Mouse (Mus musculus) ES-E14 (cell line): ENCODE measurements around the gene Dnaic2. TPM values are rescaled to one million over a fixed set of nuclear protein-coding genes. Genes with fewer than 3 reads are reported as not detected.

Experiments
- DNase-seq: peaks from one replicate; pipeline ENCODE4 v3.0.0-alpha.2; 2013; ENCODE audit warnings: low read depth, low spot score
- H3K27ac ChIP-seq: 2 replicates; pipeline ENCODE4 v1.5.1; 2012; ENCODE audit warnings: low read depth, mild to moderate bottlenecking, low read length, moderate library complexity, mixed read lengths; ENCODE audit not compliant: poor library complexity, insufficient read depth, severe bottlenecking
- H3K36me3 ChIP-seq: 2 replicates; pipeline ENCODE4 v1.6.1; 2012; ENCODE audit warnings: mild to moderate bottlenecking, low read length, moderate library complexity, mixed read lengths; ENCODE audit not compliant: control insufficient read depth, poor library complexity, insufficient read depth, severe bottlenecking
- H3K4me1 ChIP-seq, 2 experiments: fragments of 150-350 bp in 1 of 2; sonication (generic) in 1 of 2; 2 replicates each; pipeline ENCODE4 v1.6.1; 2012; ENCODE audit warnings: low read length in 2 of 2, mild to moderate bottlenecking in 1 of 2, mixed read lengths in 1 of 2; ENCODE audit not compliant: control insufficient read depth in 2 of 2, insufficient read depth in 2 of 2, poor library complexity in 1 of 2
- H3K4me3 ChIP-seq, 2 experiments: fragments of 150-350 bp in 1 of 2; sonication (generic) in 1 of 2; 2 replicates each; pipeline ENCODE4 v1.5.1; 2012; ENCODE audit warnings: low read length in 2 of 2, low read depth in 1 of 2, mild to moderate bottlenecking in 1 of 2, mixed read lengths in 1 of 2; ENCODE audit not compliant: insufficient read depth in 1 of 2, poor library complexity in 1 of 2, severe bottlenecking in 1 of 2
- H3K9ac ChIP-seq: 2 replicates; pipeline ENCODE4 v1.6.1; 2012; ENCODE audit warnings: low read depth, mild to moderate bottlenecking, low read length, mixed read lengths; ENCODE audit not compliant: poor library complexity, insufficient read depth, severe bottlenecking
- H3K9me3 ChIP-seq: fragments of 150-350 bp; sonication (generic); 2 replicates; pipeline ENCODE4 v1.6.1; 2012; ENCODE audit warnings: low read depth, mild to moderate bottlenecking, low read length; ENCODE audit not compliant: control insufficient read depth, insufficient read depth
- CHD2 ChIP-seq: IDR thresholded peaks from 2 replicates; pipeline ENCODE4 v1.6.1; 2014; ENCODE audit warnings: mild to moderate bottlenecking, low read depth, low read length, inconsistent platforms
- HCFC1 ChIP-seq: IDR thresholded peaks from 2 replicates; pipeline ENCODE4 v1.6.1; 2012; ENCODE audit warnings: low read length, inconsistent platforms, borderline replicate concordance; ENCODE audit not compliant: insufficient read depth
- MAFK ChIP-seq: IDR thresholded peaks from 2 replicates; pipeline ENCODE4 v1.6.1; 2014; ENCODE audit warnings: mild to moderate bottlenecking, low read depth, low read length, inconsistent platforms; ENCODE audit not compliant: insufficient read depth
- ZC3H11A ChIP-seq: IDR thresholded peaks from 2 replicates; pipeline ENCODE4 v1.6.1; 2012; ENCODE audit warnings: low read depth, mild to moderate bottlenecking, inconsistent platforms, low read length, borderline replicate concordance
- ZNF384 ChIP-seq: IDR thresholded peaks from 2 replicates; pipeline ENCODE4 v1.6.1; 2012; ENCODE audit warnings: low read depth, low read length, inconsistent platforms
- in situ Hi-C, 2 experiments: fragments of 600-800 bp; cut with MboI; formaldehyde crosslinking; loops; one replicate each; pipeline ENCODE4 v1.15.1; 2025; ENCODE audit warnings: low sequenced_read_pairs in 2 of 2, inconsistent platforms in 1 of 2; ENCODE audit not compliant: unreplicated experiment in 2 of 2
- total RNA-seq: library from RNA; depleted of rRNA; stranded (reverse); fragments of 300-350 nt; gene quantifications from 2 replicates; pipeline ENCODE4 v1.2.3, GENCODE M21; 2012

Dnaic2 gene
- total RNA-seq, 1 experiment: 0.71 TPM

GRCm38 (mm10) chr11:114704071-114704913, 22.9 kb upstream of the Dnaic2 start:
- Histone ChIP-seq H3K9ac (no peak overlapping the region), H3K4me3 (no peak overlapping the region), H3K36me3 (no peaks in the 10 kb centered on the region), H3K27ac (no peak overlapping the region; the same call in 1 of the 2 replicates), H3K9me3 (no peaks in the 10 kb centered on the region), H3K4me1 (no peaks in the 10 kb centered on the region)
- TF ChIP-seq ZC3H11A (no peak), HCFC1 (no peak)
- in situ Hi-C loops: no loop called here
- DNase-seq: no peak

GRCm38 (mm10) chr11:114706358-114706757, 20.9 kb upstream of the Dnaic2 start:
- Histone ChIP-seq H3K9ac (no peak overlapping the region), H3K36me3 (peaks cover 5% of the 10 kb centered on the region; the same call in 1 of the 2 replicates), H3K27ac (no peak overlapping the region), H3K4me1 (no peaks in the 10 kb centered on the region), H3K9me3 (no peaks in the 10 kb centered on the region), H3K4me3 (no peak overlapping the region)
- TF ChIP-seq CHD2 (no peak), ZNF384 (no peak), ZC3H11A (no peak), HCFC1 (no peak), MAFK (no peak)
- in situ Hi-C loops: no loop called here
- no peak for DNase-seq

GRCm38 (mm10) chr11:114711393-114711792, 15.8 kb upstream of the Dnaic2 start:
- H3K9me3 ChIP-seq: no peaks in the 10 kb centered on the region
- H3K4me3 ChIP-seq: no peak overlapping the region
- H3K9ac ChIP-seq: no peak overlapping the region
- in situ Hi-C loops: no loop called here
- TF ChIP-seq HCFC1 (no peak), CHD2 (no peak), ZC3H11A (no peak), MAFK (no peak), ZNF384 (no peak)
- no peak for DNase-seq
- H3K27ac ChIP-seq: no peak overlapping the region
- H3K36me3 ChIP-seq: peaks cover 8% of the 10 kb centered on the region; the same call in 1 of the 2 replicates
- H3K4me1 ChIP-seq: peaks cover 1 to 4% of the 10 kb centered on the region in 2 experiments; a peak in 2 of 4 replicates

GRCm38 (mm10) chr11:114711861-114712260, 15.3 kb upstream of the Dnaic2 start:
- peaks cover 8% of the 10 kb centered on the region; the same call in 1 of the 2 replicates for H3K36me3 ChIP-seq
- no peak overlapping the region for H3K4me3 ChIP-seq
- no peak overlapping the region for H3K9ac ChIP-seq
- peaks cover 1 to 4% of the 10 kb centered on the region in 2 experiments; a peak in 2 of 4 replicates for H3K4me1 ChIP-seq
- DNase-seq: no peak
- TF ChIP-seq MAFK (no peak), ZNF384 (no peak), HCFC1 (no peak)
- no peak overlapping the region for H3K27ac ChIP-seq
- H3K9me3 ChIP-seq: no peaks in the 10 kb centered on the region
- in situ Hi-C loops: no loop called here

- DNase-seq: no peak
- peaks cover 8% of the 10 kb centered on the region; the same call in 1 of the 2 replicates for H3K36me3 ChIP-seq
- H3K27ac ChIP-seq: no peak overlapping the region
- no peak for TF ChIP-seq HCFC1
- no peak for TF ChIP-seq ZC3H11A
- no peak for TF ChIP-seq MAFK
- TF ChIP-seq ZNF384: no peak
- no peak for TF ChIP-seq CHD2
- H3K4me3 ChIP-seq: no peak overlapping the region
- in situ Hi-C loops: no loop called here
- H3K4me1 ChIP-seq: peaks cover 1 to 4% of the 10 kb centered on the region in 2 experiments; a peak in 2 of 4 replicates
- no peaks in the 10 kb centered on the region for H3K9me3 ChIP-seq
- H3K9ac ChIP-seq: no peak overlapping the region
These were observed 12.7 kb upstream of the Dnaic2 start for GRCm38 (mm10) chr11:114714526-114714925.
